Mouse (Mus musculus) ES-Bruce4 (cell line): ENCODE measurements around the gene Phxr2.

Experiments
- CTCF ChIP-seq: IDR thresholded peaks from one replicate; pipeline ENCODE4 v1.8.1; 2011; ENCODE audit warnings: low read depth, low read length
- POLR2A ChIP-seq: IDR thresholded peaks from one replicate; pipeline ENCODE4 v1.8.1; 2011; ENCODE audit warnings: low read length; ENCODE audit not compliant: insufficient read depth

- TF ChIP-seq POLR2A = no peak
- no peak for TF ChIP-seq CTCF
Observed at GRCm38 (mm10) chr10:99106703-99107631, 19.2 kb downstream of the Phxr2 start, which contains the start of gene Poc1b.
